Mouse (Mus musculus) urinary bladder, postnatal 10 days (tissue): Measurements from ENCODE around the gene Nrxn3.

Source experiments
- DNase-seq: peaks from one replicate; pipeline ENCODE4 v3.0.0; 2022; ENCODE audit warnings: low spot score

The Nrxn3 gene

DNA sequence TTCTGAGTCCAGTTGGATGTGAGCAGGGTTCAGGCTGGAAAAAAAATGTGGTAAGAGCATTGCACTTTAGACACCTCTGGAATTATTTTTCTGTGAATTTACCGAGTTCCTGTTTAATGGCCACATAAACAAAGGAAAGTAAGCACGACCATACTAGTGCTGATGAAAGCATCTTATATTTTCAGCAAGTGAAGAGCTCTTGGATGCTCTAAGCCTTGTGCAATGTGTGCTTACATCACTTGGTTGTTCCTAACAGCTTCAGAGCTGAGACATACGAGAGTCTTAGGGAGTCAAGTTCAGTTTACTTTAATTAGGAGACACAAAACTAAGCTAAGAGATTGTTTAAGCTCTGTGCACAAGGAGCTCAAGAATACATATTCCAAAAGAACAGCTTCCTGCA, 1231.0 kb downstream of the Nrxn3 start:
- no peak for DNase-seq

DNA sequence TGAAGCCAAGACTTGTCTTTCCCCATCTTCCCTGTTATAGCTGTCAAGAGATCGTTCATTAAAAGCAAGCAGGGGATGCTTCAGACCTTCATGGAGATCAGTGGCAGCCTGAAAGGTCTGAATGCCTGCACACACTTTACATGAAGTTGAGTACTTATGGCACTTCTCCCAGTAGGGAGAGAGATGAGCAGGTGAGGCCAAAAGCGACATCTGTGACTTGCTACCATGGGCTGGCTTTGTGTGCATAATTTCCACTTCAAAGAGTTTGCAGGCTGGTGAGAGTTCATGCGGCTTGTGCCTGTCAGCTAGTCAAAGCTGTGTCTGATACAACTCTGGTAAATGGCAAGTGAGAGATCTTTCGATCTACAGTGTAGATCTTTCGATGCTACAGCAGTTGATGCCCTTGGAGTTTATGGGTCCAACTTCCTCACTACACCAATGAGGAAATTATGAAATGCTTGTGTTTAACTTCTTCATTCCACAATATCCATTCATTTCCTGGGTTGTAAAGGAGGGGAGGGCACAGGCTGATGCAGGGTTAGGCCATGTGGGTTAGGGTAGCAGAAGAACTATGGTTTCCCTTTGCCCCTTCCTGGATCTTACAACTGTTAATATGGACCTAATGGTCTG, 1231.9 kb downstream of the Nrxn3 start:
- DNase-seq = no peak

GRCm38 (mm10) chr12:89963073-89963472, 1240.4 kb downstream of the Nrxn3 start:
- DNase-seq = no peak

DNA sequence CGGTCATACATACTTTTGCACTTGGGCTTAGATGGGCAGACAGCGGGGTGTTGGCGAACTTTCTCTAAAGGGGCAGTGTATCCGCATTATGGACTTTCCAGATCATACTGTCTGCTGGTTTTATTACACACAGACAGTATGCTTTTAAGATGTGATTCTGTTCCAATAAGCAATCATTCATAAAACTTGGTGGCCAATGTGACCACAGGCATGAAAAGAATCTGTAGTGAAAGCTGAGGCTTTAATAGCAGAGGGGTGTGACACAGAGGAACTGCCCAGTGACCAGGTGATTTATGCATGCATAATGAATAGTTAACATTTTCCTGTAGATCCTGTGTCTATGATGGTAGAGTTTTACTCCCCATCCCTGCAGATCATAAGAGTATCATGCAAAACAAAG, 1254.0 kb downstream of the Nrxn3 start:
- DNase-seq = no peak

DNA sequence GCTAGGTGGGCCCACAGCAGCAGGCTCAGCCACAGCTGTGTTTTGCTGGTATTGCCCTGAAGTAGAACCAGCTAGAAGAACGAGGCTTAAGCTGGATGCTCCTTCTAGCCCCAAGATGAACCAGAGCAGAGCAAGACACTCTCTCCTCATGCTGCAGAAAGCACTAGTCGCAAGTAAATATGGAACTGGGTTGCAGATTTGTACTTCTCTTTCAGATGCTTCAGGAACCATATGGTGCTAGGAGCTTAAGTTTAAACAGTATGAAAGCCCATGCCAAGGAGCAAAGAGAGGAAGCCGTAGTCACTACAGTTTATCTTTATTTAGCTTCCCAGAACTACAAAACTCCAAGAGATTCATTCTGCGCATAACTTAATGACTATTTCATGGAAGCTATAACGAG, 1254.8 kb downstream of the Nrxn3 start:
- no peak for DNase-seq

GRCm38 (mm10) chr12:89979190-89979589, 1256.5 kb downstream of the Nrxn3 start:
- DNase-seq = no peak

DNA sequence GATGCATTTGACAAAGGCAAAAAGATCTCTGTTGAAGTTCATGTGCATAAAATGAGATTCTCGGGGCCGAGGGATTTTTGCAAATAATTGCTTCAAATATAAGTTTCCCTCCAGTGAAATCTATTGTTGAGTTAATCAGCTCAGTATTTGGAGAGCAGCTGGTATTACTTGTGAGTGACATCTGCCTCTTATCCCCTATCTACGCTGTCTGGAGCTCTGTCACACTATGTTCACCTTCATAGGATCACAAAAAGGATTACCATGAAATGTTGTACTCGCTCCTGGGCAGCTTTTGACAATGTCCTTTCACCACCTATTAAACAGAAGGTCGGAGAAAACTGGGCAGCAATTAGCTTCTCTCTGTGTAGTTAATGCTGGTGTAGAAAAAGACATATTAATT, 1259.8 kb downstream of the Nrxn3 start:
- no peak for DNase-seq

- no peak for DNase-seq
Measured at GRCm38 (mm10) chr12:89983399-89983798, 1260.7 kb downstream of the Nrxn3 start.

- DNase-seq = no peak
Measured at GRCm38 (mm10) chr12:89986219-89986618, 1263.5 kb downstream of the Nrxn3 start.

DNA sequence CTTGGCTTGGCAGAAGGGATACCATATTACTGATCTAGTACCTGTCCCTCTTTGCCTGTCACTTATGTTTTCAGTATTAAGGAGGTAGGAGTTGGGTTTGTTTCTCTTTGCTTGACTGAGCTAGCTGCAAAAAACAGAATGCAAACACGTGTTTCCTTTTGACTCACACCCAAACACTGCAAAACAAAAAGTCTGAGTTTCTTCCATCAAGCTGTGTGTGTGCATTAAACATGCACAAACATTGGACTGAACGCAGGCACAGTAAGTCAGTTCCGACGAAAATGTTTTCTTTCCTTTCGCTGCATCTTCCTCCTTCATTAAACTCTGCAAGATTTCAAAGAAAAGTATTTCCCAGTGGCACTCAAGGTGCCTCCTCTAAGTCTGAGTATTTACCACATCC, 1270.6 kb downstream of the Nrxn3 start:
- DNase-seq = no peak

GRCm38 (mm10) chr12:89995392-89995791, 1272.7 kb downstream of the Nrxn3 start:
- DNase-seq = no peak

DNA sequence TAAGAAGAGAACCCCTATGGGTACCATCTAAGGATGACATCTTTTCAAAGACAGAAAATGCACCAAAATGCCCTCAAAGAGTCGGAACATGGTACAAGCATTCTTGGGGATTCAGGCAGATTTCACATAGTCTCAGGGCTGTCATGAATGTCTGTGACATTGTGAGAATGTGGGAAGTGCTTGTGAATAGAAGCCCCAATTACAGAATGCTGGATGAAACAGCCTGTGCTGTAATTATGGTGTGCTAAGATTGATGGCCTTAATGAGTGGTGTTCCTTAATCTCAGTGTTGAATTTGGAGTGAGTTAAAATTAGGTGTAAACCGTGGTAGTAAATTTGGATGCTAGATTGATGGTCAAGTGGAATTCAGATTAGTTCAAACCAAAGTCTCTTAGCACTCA, 1287.6 kb downstream of the Nrxn3 start:
- DNase-seq = no peak

- DNase-seq = no peak
Measured at GRCm38 (mm10) chr12:90013958-90014357, 1291.3 kb downstream of the Nrxn3 start.

DNA sequence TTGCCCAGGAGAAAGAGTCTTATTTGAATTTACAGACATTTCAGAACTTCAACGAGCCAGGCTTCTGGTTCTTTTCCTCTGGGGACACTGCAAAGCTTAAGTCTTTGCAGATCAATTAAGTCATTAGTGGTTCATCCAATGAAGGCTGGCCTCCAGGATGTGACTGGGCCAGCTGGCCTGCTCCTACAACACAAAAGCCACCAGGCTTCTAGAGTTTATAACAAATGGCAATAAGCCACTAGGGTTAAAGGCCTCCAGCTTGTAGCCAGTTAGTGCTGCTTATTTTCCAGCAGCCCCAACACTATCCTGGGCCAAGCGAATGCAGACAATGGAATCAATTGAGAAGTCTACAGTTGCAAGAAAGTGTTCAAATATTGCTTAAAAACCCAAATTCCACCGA, 1304.3 kb downstream of the Nrxn3 start:
- no peak for DNase-seq

DNA sequence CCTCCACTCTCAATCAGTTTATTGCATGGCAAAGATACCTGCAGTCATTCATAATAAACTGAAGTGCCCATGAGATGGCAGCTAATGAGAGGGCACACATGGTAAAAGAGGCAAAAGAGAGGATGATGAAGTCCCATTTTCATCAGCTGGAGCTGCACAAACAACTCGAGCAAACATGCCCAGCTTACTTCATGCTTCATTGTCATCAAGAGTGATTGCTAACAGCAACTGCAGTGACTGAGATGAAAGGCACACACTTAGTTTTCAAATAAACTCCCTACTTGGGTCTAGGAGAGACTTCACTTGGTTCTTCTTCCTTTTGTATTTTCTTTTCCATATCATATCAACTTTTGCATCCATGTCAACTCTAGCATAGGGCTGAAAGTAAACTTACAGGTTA, 1318.4 kb downstream of the Nrxn3 start:
- DNase-seq = no peak

DNA sequence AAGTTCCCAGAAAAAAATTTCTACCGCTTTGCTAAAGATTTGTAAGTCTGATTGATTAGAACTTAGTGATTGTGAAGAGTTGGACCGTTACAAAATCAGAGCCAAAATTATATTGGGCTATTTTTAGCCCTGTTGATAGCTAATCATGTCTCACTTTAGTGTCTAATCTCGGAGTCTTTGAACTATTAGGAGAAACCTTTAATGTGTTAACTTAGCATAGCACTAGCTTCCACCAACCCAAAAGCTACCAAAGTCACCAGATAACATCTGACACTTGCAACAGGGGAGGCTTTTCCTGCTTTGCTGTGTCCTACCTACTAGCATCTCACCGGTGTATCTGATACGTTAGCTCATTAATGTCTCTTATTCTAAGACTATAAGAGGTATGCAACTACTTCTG, 1333.6 kb downstream of the Nrxn3 start:
- no peak for DNase-seq

DNA sequence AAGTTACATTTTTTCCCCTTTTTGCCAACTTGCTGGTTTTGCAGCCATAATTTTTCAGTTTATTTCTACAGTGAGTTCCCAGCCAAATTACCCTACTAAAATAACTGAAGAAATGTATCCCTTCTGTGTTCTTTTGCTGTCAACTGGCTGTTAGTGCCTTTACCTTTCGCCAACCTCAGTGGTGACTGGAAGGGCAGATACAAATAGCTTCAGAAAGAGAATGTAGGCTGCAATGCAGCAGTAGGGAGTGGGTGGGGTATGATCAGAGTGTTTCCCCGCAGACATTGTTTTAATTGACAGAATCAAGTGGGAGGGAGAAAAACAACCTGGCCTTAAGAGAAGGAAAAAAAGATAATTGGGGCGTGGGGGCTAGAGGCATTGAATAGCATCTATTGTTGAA, 1337.1 kb downstream of the Nrxn3 start:
- DNase-seq = no peak

DNA sequence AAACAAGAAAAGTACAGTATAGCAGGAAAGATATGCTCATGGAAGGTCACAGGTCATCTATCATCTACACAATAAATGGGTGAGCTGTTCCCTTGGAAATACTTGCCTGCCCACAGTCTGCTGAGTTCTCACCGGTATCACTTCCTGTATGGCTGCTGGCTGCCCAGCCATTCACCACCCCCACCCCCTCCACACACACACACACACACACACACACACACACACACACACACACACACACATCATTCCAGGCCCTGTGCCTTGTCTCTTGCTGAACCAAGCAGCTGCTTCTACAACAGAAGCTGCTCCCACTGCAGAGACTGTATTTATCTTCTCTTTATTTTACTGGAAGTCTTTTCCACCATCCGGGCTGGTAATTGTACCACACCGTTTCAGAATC, 1338.6 kb downstream of the Nrxn3 start:
- DNase-seq = no peak

DNA sequence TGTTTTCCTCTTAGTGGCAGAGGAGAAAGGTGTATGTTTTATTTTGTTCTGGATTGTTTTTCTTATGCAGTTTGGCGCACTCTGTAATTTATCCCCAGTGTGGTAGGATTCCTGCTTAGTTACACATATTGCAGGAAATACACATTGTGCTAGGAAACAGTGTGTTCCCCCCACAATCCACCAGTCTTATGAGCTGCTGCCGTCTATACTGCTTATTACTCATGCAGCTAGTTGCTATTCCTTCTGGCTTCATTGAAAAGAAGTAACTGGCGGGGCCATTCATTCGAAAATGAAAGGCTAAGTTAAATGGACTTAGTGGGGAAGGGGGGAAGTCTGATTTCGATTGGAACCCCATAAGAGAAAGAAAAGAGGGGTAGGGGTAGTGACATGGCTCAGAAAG, 1339.5 kb downstream of the Nrxn3 start:
- DNase-seq = no peak

DNA sequence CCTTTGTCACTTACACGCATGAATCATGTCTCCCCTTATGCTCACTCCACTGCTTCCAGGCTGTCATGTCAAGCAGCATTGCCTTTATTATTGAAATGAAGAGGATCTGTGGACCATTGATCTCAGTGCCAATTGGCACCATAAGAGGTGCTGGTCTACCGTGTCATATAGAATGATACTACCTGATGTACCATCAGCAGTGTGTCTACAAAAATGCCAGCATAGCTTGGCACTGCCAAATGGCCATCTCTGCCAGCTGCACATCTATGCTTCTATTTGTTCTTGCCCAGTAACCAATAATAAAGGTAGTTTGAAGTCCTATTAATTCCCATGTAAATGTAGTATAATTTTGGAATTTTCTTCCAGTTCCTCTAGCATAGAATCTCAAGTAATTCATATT, 1340.8 kb downstream of the Nrxn3 start:
- DNase-seq = no peak

- DNase-seq = no peak
Measured at GRCm38 (mm10) chr12:90085862-90086261, 1363.2 kb downstream of the Nrxn3 start.

- DNase-seq = no peak
Measured at GRCm38 (mm10) chr12:90095754-90096153, 1373.1 kb downstream of the Nrxn3 start.

DNA sequence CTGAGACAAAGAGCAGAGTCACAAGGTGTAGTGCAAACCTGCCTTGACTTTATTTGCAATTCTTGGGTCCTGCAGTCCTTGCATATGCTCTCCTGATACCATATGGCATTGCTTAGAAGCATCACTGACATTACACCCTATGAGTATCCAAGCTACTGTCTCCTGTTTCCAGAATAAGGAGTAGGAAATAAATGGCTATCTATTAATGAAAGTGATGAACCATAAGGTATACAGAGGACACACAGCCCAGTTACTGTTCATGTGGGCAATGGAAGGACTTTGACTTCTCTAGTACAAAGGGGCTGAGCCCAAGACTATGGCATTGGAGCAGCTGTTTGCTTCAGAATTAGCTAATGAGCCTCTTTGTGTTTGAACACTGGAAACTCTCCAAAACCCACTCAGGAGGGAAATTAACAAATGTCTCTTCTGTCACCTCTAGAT, 1390.7 kb downstream of the Nrxn3 start:
- no peak for DNase-seq
